25 mouse cellular contexts compared by ENCODE assay signal in genomic region chr5:36675466-36675865, GRCm38 (mm10). TPM values are rescaled to one million over a fixed set of nuclear protein-coding genes. Genes with fewer than 3 reads are reported as not detected.
DNase-seq lines count a peak whose midpoint lies in the region; ATAC-seq and TF ChIP-seq lines count a peak whose summit lies in the region.
"Had no signal": no experiment of that assay in that cellular context is flagged by ENCODE, and none has a peak within 500 bp of the region (broad histone marks: within the 10 kb centered on the region; RNA-seq: fewer than 3 reads in every experiment).

No protein-coding gene starts in this region.

- 3% methylated on average over 1 of the region's 1 CpGs for WGBS in stomach, postnatal 0 days
- WGBS in forebrain, embryonic 15.5 days = 61% methylated on average over 1 of the region's 1 CpGs

- no peak for ATAC-seq in megakaryocyte, adult 5-6 weeks (ENCODE audit: poor library complexity, severe bottlenecking)
- ATAC-seq in stomach, postnatal 0 days (ENCODE audit: low FRiP score, low TSS enrichment) = no peak; the same call in 1 of the 2 replicates
- ATAC-seq in cerebellum, adult (ENCODE audit: insufficient number of reproducible peaks, low FRiP score, low TSS enrichment) = no peak
- ATAC-seq in forebrain, embryonic 15.5 days (replicated peaks) = no peak
- ATAC-seq: forebrain, embryonic 16.5 days; lung, postnatal 0 days had no signal

- H3K4me2 ChIP-seq in stomach, postnatal 0 days (replicated peaks; ENCODE audit: low read depth) = no peak overlapping the region
- no peak overlapping the region for H3K4me2 ChIP-seq in forebrain, embryonic 15.5 days (replicated peaks)
- H3K4me2 ChIP-seq: embryonic facial prominence, embryonic 13.5 days; hindbrain, embryonic 12.5 days; midbrain, embryonic 11.5 days; neural tube, embryonic 15.5 days had no signal

- H3K27me3 ChIP-seq in megakaryocyte, embryonic 14.5 days (replicated peaks) = no peaks in the 10 kb centered on the region
- no peaks in the 10 kb centered on the region for H3K27me3 ChIP-seq in stomach, postnatal 0 days (ENCODE audit: control insufficient read depth, insufficient read depth, low read length)
- H3K27me3 ChIP-seq in forebrain, embryonic 15.5 days = no peaks in the 10 kb centered on the region
- H3K27me3 ChIP-seq: embryonic facial prominence, embryonic 13.5 days; hindbrain, embryonic 12.5 days; neural tube, embryonic 15.5 days had no signal

- peaks cover 42% of the 10 kb centered on the region for H3K36me3 ChIP-seq in megakaryocyte, embryonic 14.5 days (replicated peaks; ENCODE audit: low read length)
- peaks cover 2% of the 10 kb centered on the region; the same call in 1 of the 2 replicates for H3K36me3 ChIP-seq in stomach, postnatal 0 days (ENCODE audit: control insufficient read depth, insufficient read depth, low read length)
- H3K36me3 ChIP-seq in forebrain, embryonic 15.5 days = peaks cover 9% of the 10 kb centered on the region; the same call in 1 of the 2 replicates

- TF ChIP-seq CTCF in stomach, postnatal 0 days (IDR thresholded peaks at IDR 0.05; ENCODE audit: low read depth) = no peak

- no peak for TF ChIP-seq EP300 in stomach, postnatal 0 days (optimal IDR thresholded peaks at IDR 0.05)

- DNase-seq in NIH3T3 (ENCODE audit: low read depth) = peak; percentile 78
- DNase-seq in fibroblast of lung, adult 2 months (ENCODE audit: low read depth) = peak; percentile 66
- DNase-seq in stomach, postnatal 0 days (ENCODE audit: low spot score) = no peak
- no peak for DNase-seq in kidney, adult 11 months
- DNase-seq: adrenal gland, postnatal 36 days; cerebellum, adult 11-12 months; cerebellum, postnatal 36 days; embryo, embryonic 11 days; gastrocnemius, postnatal 25 days; heart, adult 2 months; kidney, adult 2 months; thymus, postnatal 14 days had no signal

- H3K9me3 ChIP-seq in megakaryocyte, embryonic 14.5 days = no peaks in the 10 kb centered on the region
- no peaks in the 10 kb centered on the region for H3K9me3 ChIP-seq in stomach, postnatal 0 days (ENCODE audit: control insufficient read depth, low read length)
- no peaks in the 10 kb centered on the region for H3K9me3 ChIP-seq in forebrain, embryonic 15.5 days
- H3K9me3 ChIP-seq: embryonic facial prominence, embryonic 13.5 days; hindbrain, embryonic 12.5 days; limb, embryonic 10.5 days; neural tube, embryonic 15.5 days had no signal

- peaks cover 82% of the 10 kb centered on the region for H3K4me1 ChIP-seq in megakaryocyte, embryonic 14.5 days
- peaks cover 4% of the 10 kb centered on the region; the same call in 1 of the 2 replicates for H3K4me1 ChIP-seq in stomach, postnatal 0 days (replicated peaks; ENCODE audit: control insufficient read depth, insufficient read depth)
- H3K4me1 ChIP-seq in forebrain, embryonic 15.5 days = no peaks in the 10 kb centered on the region
- H3K4me1 ChIP-seq: hindbrain, embryonic 12.5 days had no signal

- peak overlapping the region; percentile 13; the same call in 1 of the 2 replicates for H3K27ac ChIP-seq in stomach, postnatal 0 days (replicated peaks)
- no peak overlapping the region for H3K27ac ChIP-seq in forebrain, embryonic 15.5 days (replicated peaks)
- H3K27ac ChIP-seq: embryonic facial prominence, embryonic 13.5 days; heart, adult 2 months; hindbrain, embryonic 12.5 days; kidney, postnatal 0 days; limb, embryonic 10.5 days; macrophage; neural tube, embryonic 15.5 days had no signal

- H3K4me3 ChIP-seq in megakaryocyte, embryonic 14.5 days (replicated peaks) = peak overlapping the region; percentile 46
- H3K4me3 ChIP-seq in stomach, postnatal 0 days (ENCODE audit: low read depth, low read length) = no peak overlapping the region
- no peak overlapping the region for H3K4me3 ChIP-seq in forebrain, embryonic 15.5 days
- H3K4me3 ChIP-seq: embryonic facial prominence, embryonic 13.5 days; heart, adult 2 months; hindbrain, embryonic 12.5 days; limb, embryonic 10.5 days; neural tube, embryonic 15.5 days had no signal

- no peak overlapping the region for H3K9ac ChIP-seq in stomach, postnatal 0 days (ENCODE audit: low read length)
- no peak overlapping the region for H3K9ac ChIP-seq in forebrain, embryonic 15.5 days (replicated peaks)
- H3K9ac ChIP-seq: embryonic facial prominence, embryonic 13.5 days; hindbrain, embryonic 12.5 days; neural tube, embryonic 15.5 days had no signal

RNA-seq across cellular contexts. Expression of gene D5Ertd579e, which starts 20.4 kb away (rescaled TPM):
- 3.7 and 4.2 TPM in 2 replicates for polyA plus RNA-seq in megakaryocyte, embryonic 14.5 days (2012; ENCODE audit: insufficient read depth, low replicate concordance)
- 20.0 and 27.1 TPM in 2 replicates for total RNA-seq in megakaryocyte, adult 5-6 weeks (2015)
- total RNA-seq in megakaryocyte, adult 5-6 weeks (2017) = 35.9 and 36.0 TPM in 2 replicates
- polyA plus RNA-seq in stomach, postnatal 0 days (2015; fragmentation: Nextera tagmentation; extraction: Ambion mirVana) = 21.5 and 22.7 TPM in 2 replicates
- polyA plus RNA-seq in forebrain, embryonic 15.5 days (2015; fragmentation: Nextera tagmentation; extraction: Ambion mirVana) = 34.5 and 35.1 TPM in 2 replicates

Comparison
In these comparisons a context has a peak if more than half of its experiments do, and no peak if none do; other contexts are left out.
1. DNase-seq: peak in NIH3T3 (single experiment) and fibroblast of lung, adult 2 months (single experiment); none in stomach, postnatal 0 days (single experiment) and kidney, adult 11 months (single experiment).